Mouse (Mus musculus) liver, adult 2 months (tissue): ENCODE results near the gene Myh3.

Experiments
- CTCF ChIP-seq: fragments of 200-500 bp; IDR thresholded peaks from 2 replicates; pipeline ENCODE4 v1.5.1; 2011; ENCODE audit warnings: low read depth, low read length, control low read depth
- POLR2A ChIP-seq: fragments of 200-500 bp; IDR thresholded peaks from 2 replicates; pipeline ENCODE4 v1.6.1; 2011; ENCODE audit warnings: low read length, control low read depth; ENCODE audit not compliant: insufficient read depth; ENCODE audit errors: extremely low read depth

DNA sequence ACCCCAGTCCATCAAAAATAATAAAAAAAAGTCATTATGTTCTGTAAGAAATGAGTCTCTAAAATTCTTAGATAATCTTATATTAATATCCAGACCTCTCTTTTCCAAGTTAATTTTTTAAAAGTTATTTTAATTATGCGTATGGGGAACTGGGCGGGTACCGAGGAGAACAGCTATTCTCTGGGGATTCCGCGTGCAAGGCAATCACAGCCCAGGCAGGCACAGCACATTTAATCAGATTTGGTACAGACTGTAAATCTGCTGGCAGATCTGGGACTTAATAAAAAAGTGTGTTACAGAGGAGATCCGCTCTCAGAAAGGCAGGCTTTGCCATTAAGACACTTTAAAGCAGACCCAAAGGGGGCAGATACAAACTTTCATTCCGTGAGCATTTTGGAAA lies 46.8 kb downstream of the Myh3 start:
- TF ChIP-seq POLR2A, result no peak
- TF ChIP-seq CTCF, result no peak
